Mouse (Mus musculus): ENCODE measurements around the gene Tm6sf2. TPM values are rescaled to one million over a fixed set of nuclear protein-coding genes. Genes with fewer than 3 reads are reported as not detected.

Gene Tm6sf2
- total RNA-seq, 1 experiment from 2014 or later, result 0.93 TPM

GRCm38 (mm10) chr8:70087237-70087636, 14.5 kb downstream of the Tm6sf2 start:
- no peak for ATAC-seq (ENCODE audit: extremely low read depth, insufficient number of reproducible peaks, low FRiP score, poor library complexity, severe bottlenecking)

- ATAC-seq (ENCODE audit: extremely low read depth, insufficient number of reproducible peaks, low FRiP score, poor library complexity, severe bottlenecking), result no peak; the same call in 1 of the 2 replicates
Observed at GRCm38 (mm10) chr8:70087836-70088650, 15.3 kb downstream of the Tm6sf2 start.

GRCm38 (mm10) chr8:70089296-70089960, 16.7 kb downstream of the Tm6sf2 start:
- ATAC-seq (ENCODE audit: extremely low read depth, insufficient number of reproducible peaks, low FRiP score, poor library complexity, severe bottlenecking), result no peak

GRCm38 (mm10) chr8:70092786-70093185, 20.1 kb downstream of the Tm6sf2 start:
- no peak for ATAC-seq (ENCODE audit: extremely low read depth, insufficient number of reproducible peaks, low FRiP score, poor library complexity, severe bottlenecking)

- no peak for ATAC-seq (ENCODE audit: extremely low read depth, insufficient number of reproducible peaks, low FRiP score, poor library complexity, severe bottlenecking)
Observed at GRCm38 (mm10) chr8:70099276-70099675, 26.6 kb downstream of the Tm6sf2 start.

GRCm38 (mm10) chr8:70100241-70100640, 27.5 kb downstream of the Tm6sf2 start:
- ATAC-seq (ENCODE audit: extremely low read depth, insufficient number of reproducible peaks, low FRiP score, poor library complexity, severe bottlenecking), result no peak

- peak; percentile 77 for ATAC-seq (ENCODE audit: extremely low read depth, insufficient number of reproducible peaks, low FRiP score, poor library complexity, severe bottlenecking)
Observed at GRCm38 (mm10) chr8:70104506-70104905, 31.8 kb downstream of the Tm6sf2 start.

GRCm38 (mm10) chr8:70104922-70105321, 32.2 kb downstream of the Tm6sf2 start:
- ATAC-seq (ENCODE audit: extremely low read depth, insufficient number of reproducible peaks, low FRiP score, poor library complexity, severe bottlenecking), result no peak

GRCm38 (mm10) chr8:70110451-70110850, 37.7 kb downstream of the Tm6sf2 start:
- ATAC-seq (ENCODE audit: extremely low read depth, insufficient number of reproducible peaks, low FRiP score, poor library complexity, severe bottlenecking), result no peak

- ATAC-seq (ENCODE audit: extremely low read depth, insufficient number of reproducible peaks, low FRiP score, poor library complexity, severe bottlenecking), result no peak
Observed at GRCm38 (mm10) chr8:70111192-70111795, 38.6 kb downstream of the Tm6sf2 start.

- ATAC-seq (ENCODE audit: extremely low read depth, insufficient number of reproducible peaks, low FRiP score, poor library complexity, severe bottlenecking), result no peak
Observed at GRCm38 (mm10) chr8:70112401-70113016, 39.8 kb downstream of the Tm6sf2 start.

- ATAC-seq (ENCODE audit: extremely low read depth, insufficient number of reproducible peaks, low FRiP score, poor library complexity, severe bottlenecking), result no peak
Observed at GRCm38 (mm10) chr8:70114488-70114887, 41.8 kb downstream of the Tm6sf2 start.

GRCm38 (mm10) chr8:70114892-70115291, 42.2 kb downstream of the Tm6sf2 start:
- no peak for ATAC-seq (ENCODE audit: extremely low read depth, insufficient number of reproducible peaks, low FRiP score, poor library complexity, severe bottlenecking)

- ATAC-seq (ENCODE audit: extremely low read depth, insufficient number of reproducible peaks, low FRiP score, poor library complexity, severe bottlenecking), result no peak
Observed at GRCm38 (mm10) chr8:70117611-70118010, 44.9 kb downstream of the Tm6sf2 start.

- ATAC-seq (ENCODE audit: extremely low read depth, insufficient number of reproducible peaks, low FRiP score, poor library complexity, severe bottlenecking), result no peak
Observed at GRCm38 (mm10) chr8:70118726-70119700, 46.3 kb downstream of the Tm6sf2 start.

GRCm38 (mm10) chr8:70120667-70121066, 47.9 kb downstream of the Tm6sf2 start, which contains the start of gene Ncan:
Ncan (minus strand) TSS chr8:70120873.
- ATAC-seq (ENCODE audit: extremely low read depth, insufficient number of reproducible peaks, low FRiP score, poor library complexity, severe bottlenecking), result no peak

- ATAC-seq (ENCODE audit: extremely low read depth, insufficient number of reproducible peaks, low FRiP score, poor library complexity, severe bottlenecking), result no peak
Observed at GRCm38 (mm10) chr8:70122863-70123262, 50.1 kb downstream of the Tm6sf2 start.

GRCm38 (mm10) chr8:70124992-70125391, 52.3 kb downstream of the Tm6sf2 start:
- no peak for ATAC-seq (ENCODE audit: extremely low read depth, insufficient number of reproducible peaks, low FRiP score, poor library complexity, severe bottlenecking)
